Mouse (Mus musculus) urinary bladder, postnatal 4 days (tissue): ENCODE measurements around the gene Nrf1.
A peak's percentile ranks its signal among the peaks of the same experiment; 100 is the strongest.

Experiments used
- DNase-seq, 2 experiments: peaks; one replicate each; pipeline ENCODE4 v3.0.0; 2021 to 2022; ENCODE audit warnings: low spot score in 2 of 2

Nrf1 gene

GRCm38 (mm10) chr6:30047271-30048162 lies at the start of gene Nrf1:
Nrf1 (plus strand) TSS chr6:30047988.
- peak; percentile 92 to 93 for DNase-seq

DNA sequence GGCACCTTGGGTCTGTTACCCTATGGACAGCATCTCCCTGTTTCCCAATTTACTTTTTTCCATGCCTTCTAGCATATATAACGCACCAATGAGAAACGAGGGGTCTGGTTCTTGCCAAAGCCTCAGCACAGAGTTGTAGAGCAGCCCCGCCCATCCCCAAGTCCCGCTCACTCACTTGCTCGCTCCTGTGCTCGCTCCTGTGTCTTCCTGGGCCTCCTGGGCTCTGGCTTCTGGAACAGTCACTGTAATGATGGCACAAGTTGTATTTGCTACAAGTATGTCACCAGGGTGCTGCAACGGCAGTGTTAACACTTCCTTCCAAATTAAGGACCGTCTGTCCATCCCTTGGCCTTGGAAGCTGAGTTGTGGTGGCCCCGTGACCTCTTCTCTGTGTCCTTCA lies 49.6 kb upstream of the Nrf1 start:
- no peak for DNase-seq

GRCm38 (mm10) chr6:29998771-29999170 lies 49.0 kb upstream of the Nrf1 start:
- DNase-seq: no peak

GRCm38 (mm10) chr6:30002628-30003027 lies 45.2 kb upstream of the Nrf1 start:
- no peak for DNase-seq

DNA sequence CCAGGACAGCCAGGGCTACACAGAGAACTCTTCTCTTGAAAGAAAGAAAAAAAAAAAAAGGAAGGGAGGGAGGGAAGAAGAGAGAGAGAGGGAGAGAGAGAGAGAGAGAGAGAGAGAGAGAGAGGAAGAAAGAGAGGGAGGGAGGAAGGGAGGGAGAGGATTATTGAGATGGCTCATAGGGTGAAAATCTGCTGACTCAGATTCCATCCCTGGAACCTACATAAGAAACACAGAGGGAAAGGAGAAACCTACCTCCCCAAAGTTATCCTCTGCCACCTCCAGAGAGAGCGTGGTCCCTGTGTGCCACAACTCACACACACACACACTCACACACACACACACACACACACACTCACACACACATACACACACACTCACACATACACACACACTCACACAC lies 41.9 kb upstream of the Nrf1 start:
- DNase-seq: no peak

DNA sequence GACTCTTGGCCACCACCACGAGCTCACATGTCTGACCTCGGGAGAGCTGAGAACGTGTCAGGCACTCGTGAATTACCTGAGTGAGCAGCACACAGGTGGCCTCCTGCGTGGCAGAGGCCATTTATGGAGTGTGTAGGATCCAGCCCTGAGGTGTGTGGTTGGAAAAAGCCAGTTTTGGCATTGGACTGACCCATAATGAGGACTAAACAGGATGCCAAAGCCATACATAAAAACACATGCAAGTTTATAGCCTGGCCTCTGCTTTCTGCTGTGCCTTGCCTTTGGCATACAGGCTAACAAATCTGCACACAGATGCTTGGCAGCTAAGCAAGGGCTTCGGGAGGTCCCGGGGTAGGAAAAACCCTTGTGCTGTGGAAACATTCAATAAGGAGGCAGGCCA lies 38.6 kb upstream of the Nrf1 start:
- DNase-seq: no peak

DNA sequence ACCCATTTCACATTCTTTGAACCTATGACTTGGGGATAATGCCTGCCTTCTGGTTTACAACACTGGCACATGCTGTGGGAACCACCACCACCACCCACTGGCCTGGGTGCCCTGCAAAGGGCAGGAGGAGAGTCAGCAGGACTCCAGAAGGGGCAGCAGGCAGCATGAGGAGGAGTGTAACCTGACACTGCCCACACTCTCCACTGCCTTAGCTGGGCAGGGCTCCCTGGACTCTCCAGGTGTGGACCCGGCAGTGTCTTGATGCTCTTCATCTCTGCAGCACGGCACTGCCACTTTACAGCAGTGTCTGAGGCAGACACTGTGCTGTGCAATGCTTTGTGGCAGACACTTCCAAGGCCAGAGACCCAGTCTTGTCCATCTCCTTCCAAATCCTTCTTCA lies 34.3 kb upstream of the Nrf1 start:
- DNase-seq: no peak

DNA sequence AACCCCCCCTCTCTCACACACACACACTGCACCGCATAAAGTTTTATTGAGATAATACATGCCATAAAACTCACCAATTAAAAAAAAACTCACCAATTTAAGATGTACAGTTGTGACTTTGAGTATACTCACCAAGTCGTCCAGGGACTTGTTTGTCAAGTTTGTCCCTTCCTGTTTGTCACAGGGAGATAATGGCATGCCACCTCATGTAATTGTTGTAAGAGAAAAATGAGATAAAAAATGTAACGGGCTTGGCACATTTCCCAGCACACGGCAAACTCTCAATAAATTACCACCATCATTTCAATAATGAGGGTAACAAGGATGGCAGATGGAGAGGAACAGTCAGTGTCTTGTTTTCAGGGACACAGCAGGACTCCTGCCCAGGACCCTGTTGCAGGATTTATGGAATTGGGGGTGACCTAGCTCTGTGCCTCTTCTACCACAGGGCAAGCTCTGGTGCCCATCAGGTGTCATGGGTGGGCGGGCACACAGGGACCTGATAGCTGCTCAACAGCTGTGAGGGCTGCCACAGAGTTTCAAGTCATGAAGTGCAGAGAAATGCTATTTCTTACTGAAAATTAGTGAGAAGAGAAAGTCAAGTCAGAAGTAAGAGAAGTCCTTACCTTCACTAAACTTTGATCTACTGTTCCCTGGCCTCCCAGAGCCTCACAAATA lies 33.5 kb upstream of the Nrf1 start:
- DNase-seq: no peak

GRCm38 (mm10) chr6:30021241-30021640 lies 26.5 kb upstream of the Nrf1 start:
- DNase-seq: no peak

DNA sequence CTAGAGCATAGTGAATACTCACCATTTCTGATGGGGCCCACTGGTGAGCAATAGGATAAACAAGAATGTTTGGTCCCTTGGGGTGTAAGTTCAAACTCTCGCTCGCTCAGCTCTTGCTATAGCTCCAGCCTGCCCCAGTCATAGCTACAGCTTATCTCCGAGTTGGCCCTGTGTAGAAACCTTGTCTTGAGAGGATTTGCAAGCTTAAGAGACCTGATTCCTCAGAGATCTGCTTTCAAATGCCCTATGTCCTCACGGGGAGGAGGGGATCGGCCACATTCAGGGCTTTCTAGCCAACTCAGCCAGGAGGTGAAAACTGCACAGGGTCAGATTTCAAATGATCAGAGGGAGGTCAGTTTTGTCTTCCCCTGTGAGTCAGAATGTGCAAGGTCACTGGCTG lies 26.1 kb upstream of the Nrf1 start:
- no peak for DNase-seq

- DNase-seq: peak in 1 of 2 experiments; percentile 20
These were observed 21.0 kb upstream of the Nrf1 start for GRCm38 (mm10) chr6:30026799-30027198.

DNA sequence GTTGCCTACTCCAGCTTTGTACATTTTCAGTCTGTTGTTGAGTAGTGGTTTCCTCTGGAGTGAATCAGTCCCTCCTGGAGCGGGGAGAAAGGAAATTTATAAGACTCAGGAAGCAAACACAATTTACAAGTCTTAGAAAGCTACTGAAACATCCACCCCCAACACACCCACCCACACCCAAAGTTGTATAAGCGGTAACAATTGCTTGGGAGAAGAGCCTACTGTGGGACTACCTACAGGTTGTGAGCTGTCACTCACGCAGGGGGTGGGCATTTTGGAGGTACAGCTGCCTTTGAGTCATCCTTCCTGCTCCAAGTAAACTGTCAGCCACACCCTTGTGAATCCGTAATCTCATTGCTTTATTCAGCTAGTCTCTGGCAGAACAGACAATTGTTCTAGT lies 19.4 kb upstream of the Nrf1 start:
- DNase-seq: no peak

DNA sequence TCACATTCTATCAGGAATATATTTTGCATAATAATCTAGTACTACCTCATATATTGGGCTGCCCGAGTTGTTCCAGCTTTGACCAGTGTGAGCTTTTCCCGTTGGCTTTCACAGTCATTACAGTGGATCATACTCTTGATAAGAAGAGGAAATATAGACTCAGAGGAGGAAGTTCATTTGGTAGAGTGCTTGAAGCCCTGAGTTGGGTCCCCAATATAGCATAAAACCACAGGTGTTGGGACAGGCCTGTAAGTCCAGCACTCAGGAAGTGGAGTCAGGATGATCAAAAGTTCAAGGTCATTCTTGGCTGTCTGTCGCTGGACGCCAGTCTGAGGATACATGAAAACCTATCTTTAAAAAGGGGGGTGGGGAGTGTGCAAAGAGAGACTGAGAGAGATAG lies 12.7 kb upstream of the Nrf1 start:
- no peak for DNase-seq

GRCm38 (mm10) chr6:30041498-30041897 lies 6.3 kb upstream of the Nrf1 start:
- DNase-seq: no peak

- no peak for DNase-seq
These were observed 5.3 kb upstream of the Nrf1 start for GRCm38 (mm10) chr6:30042483-30042882.

DNA sequence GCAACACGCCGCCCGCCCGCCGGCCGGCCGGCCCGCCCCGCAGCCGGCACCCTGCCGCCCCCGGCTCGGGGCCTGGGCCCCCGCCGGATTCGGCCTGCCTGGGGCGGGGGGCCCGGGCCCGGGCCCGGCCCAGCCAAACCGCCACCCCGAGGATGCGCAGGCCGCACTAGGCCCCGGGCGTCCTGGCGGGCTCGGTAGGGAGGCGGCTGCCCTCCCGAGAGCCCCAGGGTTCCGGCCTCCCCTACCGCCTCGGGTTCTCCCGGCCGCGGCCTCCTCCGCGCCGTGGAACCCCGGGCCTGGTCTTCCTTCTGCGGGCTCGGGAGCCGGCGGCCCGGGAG lies 344 bp downstream of the Nrf1 start:
- no peak for DNase-seq

- peak; percentile 68 to 72 for DNase-seq
These were observed 939 bp downstream of the Nrf1 start for GRCm38 (mm10) chr6:30048501-30049353.

DNA sequence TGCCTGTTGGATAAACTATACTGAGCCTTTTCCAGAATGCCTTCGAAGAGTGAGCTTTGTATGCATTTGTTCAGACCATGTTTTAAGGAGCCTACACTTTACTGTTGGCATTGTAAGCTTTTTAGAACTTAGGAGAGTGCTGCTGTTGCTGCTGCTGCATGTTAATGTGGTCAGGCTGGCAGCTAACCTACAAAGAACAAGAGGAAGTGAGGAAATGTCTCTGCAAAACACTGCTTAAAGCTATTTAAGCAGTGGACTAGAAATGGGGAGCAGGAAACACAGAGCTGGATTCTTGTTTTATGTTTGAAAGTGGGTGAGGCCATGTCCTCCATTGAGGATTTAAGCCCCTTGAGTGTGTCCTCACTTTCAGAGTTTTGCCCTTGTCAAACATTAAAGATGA lies 5.3 kb downstream of the Nrf1 start:
- no peak for DNase-seq

DNA sequence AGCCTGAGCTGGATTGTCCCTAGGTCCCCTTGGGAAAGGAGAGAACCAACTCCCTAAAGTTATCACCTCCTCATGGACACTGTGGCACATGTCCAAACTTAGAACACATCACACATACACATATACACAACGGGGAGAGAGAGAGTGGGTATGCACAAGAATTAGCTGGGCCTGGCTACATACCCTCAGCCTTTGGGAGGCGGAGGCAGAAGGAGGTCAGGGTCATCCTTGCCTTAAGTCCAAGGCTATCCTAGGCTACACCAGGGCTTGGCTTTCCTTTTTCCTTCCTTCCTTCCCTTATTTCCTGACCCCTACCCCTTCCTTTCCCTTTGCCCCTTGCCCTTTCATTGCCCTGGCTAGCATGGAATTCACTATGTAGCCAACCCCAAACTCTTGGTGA lies 14.8 kb downstream of the Nrf1 start:
- no peak for DNase-seq

DNA sequence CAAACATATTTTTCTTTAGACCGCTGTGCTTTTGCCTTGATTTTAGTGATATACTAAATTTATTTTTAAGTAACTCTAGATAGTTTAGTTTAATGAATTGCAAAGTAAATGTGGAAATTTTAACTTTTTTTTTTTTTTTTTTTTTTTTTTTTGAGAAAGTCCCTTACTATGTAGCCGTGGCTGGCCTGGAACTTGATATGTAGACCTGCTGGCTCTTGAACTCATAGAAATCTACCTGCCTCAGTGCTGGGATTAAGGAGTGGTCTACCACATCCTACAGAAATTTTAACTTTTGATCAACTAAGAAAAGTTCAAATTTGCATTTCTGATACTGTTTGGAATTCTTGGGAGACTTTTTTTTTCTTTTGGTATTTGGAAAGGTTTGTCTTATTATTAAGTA lies 17.6 kb downstream of the Nrf1 start:
- DNase-seq: no peak

DNA sequence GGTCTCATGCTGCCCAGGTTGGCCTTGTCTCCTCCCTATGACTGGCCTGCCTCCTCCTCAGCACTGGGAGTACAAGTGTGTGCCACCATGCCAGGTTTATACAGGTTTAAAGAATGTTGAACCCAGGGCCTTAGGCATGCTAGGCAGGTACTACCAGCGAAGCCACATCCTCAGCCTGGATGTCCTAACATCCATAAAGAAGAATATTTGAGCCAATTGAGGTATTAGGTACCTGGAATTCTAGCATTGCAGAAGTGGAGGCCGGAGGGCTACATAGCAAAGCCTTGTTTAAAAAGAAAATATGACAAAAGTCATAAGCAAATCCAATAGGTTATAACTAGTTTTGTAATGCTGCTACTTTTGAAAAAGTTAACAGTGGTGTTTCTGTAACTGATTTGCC lies 19.0 kb downstream of the Nrf1 start:
- DNase-seq: no peak

- DNase-seq: no peak
These were observed 24.7 kb downstream of the Nrf1 start for GRCm38 (mm10) chr6:30072476-30072875.
